Mouse (Mus musculus): ENCODE measurements around the gene Prkag2.

DNA sequence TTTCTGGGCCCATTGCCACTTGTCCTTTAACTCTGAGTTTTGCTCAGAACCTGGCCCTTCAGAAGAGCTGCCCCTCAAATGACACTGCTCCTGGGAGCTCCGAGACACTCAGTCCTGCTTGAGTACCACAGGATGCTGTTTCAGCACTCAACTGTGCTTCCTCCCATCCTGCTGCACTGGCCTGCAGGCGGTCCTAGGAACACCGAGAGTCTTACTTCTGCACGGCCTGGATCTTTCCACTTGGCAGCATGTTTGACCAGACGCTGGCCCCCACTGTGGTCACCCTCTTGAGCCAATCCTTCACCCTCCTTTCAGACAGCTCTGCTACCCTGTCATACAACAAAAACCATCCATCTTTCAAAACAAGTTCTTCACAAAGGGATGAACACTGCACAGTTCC, 110.0 kb downstream of the Prkag2 start:
- TF ChIP-seq POLR2A (IDR thresholded peaks at IDR 0.05; ENCODE audit: borderline replicate concordance, control insufficient read depth, low read depth, low read length) (no peak), CTCF (IDR thresholded peaks at IDR 0.05; ENCODE audit: control insufficient read depth, insufficient read depth, low read length) (no peak)

Measured in bone marrow, adult 2 months (tissue).